Mouse (Mus musculus): ENCODE data around the gene Mrap.

Gene Mrap

GRCm38 (mm10) chr16:90738092-90738956 is at the start of gene Mrap:
Gene Mrap, plus strand, starts transcription at chr16:90738207.
- WGBS, result 85% methylated on average over 26 of the region's 26 CpGs

- 52% methylated on average over 15 of the region's 15 CpGs for WGBS
Observed at GRCm38 (mm10) chr16:90692704-90693385, 45.2 kb upstream of the Mrap start.

DNA sequence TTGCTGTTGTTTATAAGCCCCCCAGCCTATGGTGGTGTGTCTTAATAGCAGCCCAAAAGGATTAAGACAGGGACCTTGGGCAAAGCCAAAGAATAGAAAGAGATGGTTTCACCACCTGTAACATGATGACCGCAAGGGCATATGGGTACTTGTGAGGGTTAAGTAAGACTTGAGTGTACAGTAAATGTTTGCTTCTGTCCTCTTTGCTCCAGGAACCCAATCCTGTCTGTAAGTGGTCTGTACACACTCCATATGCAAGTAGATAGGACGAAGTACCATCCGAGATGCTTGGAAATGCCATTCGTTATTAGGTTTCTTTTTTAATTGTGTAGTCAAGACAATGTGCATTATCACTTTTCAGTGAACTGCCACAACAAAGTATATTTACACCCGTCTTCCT is 44.4 kb upstream of the Mrap start:
- 95% methylated on average over 5 of the region's 5 CpGs for WGBS

- 60% methylated on average over 9 of the region's 9 CpGs for WGBS
Observed at GRCm38 (mm10) chr16:90694719-90695118, 43.3 kb upstream of the Mrap start.

GRCm38 (mm10) chr16:90695121-90695520 is 42.9 kb upstream of the Mrap start:
- 52% methylated on average over 10 of the region's 10 CpGs for WGBS

DNA sequence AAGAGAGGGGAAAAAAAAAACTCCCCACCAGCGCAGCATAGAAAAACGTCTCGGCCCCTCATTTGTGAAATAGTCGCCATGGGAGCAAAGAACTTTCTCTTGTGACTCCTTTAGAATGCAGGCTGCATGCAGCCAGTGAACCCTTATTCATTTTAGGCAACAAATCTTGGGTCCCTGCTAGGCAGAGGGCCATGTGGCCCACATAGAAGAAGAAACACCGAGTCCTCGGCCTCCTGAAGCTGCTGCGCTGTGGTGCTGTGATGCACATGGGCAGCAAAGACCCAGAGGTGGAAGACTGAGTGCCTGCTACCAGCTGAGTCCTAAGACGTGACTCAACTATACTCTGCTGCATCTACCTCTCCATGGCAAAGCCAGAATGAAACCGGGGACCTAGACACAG is 41.7 kb upstream of the Mrap start:
- 58% methylated on average over 9 of the region's 9 CpGs for WGBS

- WGBS, result 63% methylated on average over 14 of the region's 14 CpGs
Observed at GRCm38 (mm10) chr16:90699390-90699789, 38.6 kb upstream of the Mrap start.

GRCm38 (mm10) chr16:90701541-90701940 is 36.5 kb upstream of the Mrap start:
- WGBS, result 91% methylated on average over 2 of the region's 2 CpGs

DNA sequence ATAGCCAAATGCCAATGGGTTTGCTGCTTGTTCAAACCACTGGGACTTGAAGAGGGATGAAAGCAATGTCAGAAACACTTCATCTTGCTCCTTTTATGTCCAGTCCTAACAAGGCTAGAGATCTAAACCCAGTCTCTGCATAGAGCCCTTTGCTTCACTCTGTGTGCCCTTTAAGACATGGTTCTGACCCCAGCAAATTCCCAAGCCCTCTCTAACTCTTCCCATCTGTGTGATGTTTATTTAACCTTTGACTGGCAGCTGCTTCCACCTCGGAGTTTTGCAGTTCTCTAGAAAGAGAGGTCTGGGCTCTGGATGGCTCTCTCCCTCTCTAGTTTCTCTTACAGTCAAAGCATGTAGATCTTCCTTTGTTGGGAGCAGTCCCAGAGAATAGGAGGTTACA is 34.4 kb upstream of the Mrap start:
- 54% methylated on average over 1 of the region's 1 CpGs for WGBS

DNA sequence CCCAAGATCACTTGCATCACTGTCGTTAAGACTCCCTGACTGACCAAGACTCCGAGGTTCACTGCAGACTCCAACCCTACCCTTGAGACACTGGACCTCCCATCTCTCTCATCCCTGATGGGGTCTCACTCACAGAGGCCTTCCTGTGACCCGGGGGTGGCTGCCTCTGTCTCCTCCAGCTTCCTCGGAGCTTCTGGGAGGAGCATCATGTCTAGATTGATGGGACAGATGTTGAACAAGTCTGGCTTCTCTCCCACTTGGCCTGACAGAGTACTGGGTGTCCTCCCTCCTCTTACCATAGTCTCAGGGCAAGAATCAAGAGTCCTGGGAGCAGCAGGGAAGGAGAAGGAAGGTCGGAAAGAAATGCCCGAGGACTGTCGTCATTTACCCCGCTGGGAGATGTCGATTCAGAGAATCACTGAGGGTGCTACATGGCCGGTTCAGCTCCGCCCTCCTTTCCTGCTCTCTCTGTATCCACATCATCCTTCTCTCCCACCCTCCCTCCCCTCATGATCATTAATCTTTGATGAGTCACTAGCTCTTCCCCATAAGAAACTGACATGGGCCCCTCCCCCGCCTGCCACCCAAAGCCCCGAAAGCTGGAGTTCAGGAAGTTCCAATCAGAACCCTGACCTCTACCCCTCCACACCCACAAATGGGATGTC is 33.7 kb upstream of the Mrap start:
- 93% methylated on average over 13 of the region's 13 CpGs for WGBS

DNA sequence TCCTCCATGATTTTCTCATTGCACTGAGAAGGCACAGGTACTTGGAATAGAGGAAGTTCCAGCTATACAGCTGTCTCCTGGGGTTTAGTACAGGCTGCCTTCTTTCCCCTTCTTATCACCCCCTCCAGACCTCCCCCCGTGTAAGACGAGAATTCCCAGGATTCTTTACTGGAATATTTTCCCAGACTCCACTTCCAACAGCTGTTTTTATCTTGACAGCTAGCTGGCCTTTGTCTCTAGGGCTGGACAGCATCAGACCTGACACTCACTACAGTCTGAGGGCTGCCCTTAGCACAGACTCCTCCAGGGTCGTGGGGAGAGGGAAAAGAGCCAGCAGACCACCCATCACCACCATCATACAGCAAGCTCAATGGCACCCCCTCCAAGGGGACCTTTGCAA is 31.7 kb upstream of the Mrap start:
- WGBS, result 54% methylated on average over 3 of the region's 3 CpGs

GRCm38 (mm10) chr16:90709711-90710289 is 28.2 kb upstream of the Mrap start:
- 7% methylated on average over 17 of the region's 17 CpGs for WGBS

GRCm38 (mm10) chr16:90710313-90710712 is 27.7 kb upstream of the Mrap start:
- WGBS, result 56% methylated on average over 12 of the region's 12 CpGs

DNA sequence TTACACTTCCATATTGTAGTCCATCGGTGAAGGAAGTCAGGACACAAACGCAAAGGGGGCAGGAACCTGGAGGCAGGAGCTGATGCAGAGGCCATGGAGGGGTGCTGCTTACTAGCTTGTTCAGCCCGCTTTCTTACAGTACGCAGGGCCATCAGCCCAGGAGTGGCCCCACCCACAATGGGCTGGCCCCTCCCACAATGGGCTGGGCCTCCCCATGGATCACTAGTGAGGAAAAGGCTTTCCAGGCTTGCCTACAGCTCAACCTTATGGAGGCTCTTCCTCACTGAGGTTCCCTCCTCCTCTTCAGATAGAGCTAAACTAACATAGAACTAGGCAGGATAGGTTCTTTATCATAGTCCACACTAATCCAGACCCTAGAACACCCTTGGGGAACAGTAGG is 14.0 kb upstream of the Mrap start:
- WGBS, result 95% methylated on average over 4 of the region's 4 CpGs

GRCm38 (mm10) chr16:90726600-90727227 is 11.3 kb upstream of the Mrap start:
- 5% methylated on average over 38 of the region's 38 CpGs for WGBS

DNA sequence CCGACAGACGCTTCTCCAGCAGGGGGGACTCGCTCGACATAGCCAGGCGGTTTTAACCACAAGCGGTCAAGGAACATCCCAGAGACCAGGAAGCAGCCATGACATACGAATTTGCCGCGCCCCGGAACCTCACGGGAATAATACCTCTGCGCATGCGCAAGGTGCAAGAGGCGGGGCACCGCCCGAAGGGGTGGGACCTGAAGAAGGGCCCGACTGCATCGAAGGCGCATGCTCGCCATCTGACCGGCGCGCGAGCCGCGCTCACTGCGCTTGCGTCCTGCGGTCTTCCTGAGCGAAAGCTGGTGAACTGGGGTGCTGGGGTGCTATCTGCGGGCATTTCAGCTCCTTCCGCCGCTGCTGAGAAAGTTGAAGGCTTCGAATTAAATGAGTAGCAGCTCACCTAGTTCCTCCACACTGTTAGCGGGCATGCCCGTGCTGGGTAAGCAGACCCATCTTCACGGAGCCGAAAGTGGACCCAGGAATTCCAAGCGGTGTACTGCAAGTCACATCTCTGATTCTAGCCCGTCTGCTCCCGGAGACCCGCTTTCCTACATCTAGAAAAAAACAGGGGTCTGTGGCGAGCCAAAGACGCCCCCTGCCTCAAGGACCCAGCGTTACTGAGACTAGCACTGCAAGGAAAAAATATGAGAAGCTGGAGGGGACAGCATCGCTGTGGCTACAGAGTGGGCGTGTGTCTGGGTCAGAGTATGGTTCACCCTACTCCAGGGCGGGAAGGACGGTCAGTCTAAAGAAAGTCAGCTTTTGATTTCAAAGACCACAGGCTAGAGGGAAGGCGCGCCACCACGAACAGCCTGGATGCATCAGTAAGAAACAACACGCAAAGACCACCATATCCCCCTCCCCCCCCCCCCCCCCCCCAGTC is 10.5 kb upstream of the Mrap start, which contains the start of gene Mis18a:
Gene Mis18a (minus strand): TSS at position 172 of the 883 bp plus-strand sequence.
- 2% methylated on average over 53 of the region's 53 CpGs for whole genome bisulfite sequencing

- 73% methylated on average over 4 of the region's 4 CpGs for WGBS
Observed at GRCm38 (mm10) chr16:90735611-90736010, 2.4 kb upstream of the Mrap start.

DNA sequence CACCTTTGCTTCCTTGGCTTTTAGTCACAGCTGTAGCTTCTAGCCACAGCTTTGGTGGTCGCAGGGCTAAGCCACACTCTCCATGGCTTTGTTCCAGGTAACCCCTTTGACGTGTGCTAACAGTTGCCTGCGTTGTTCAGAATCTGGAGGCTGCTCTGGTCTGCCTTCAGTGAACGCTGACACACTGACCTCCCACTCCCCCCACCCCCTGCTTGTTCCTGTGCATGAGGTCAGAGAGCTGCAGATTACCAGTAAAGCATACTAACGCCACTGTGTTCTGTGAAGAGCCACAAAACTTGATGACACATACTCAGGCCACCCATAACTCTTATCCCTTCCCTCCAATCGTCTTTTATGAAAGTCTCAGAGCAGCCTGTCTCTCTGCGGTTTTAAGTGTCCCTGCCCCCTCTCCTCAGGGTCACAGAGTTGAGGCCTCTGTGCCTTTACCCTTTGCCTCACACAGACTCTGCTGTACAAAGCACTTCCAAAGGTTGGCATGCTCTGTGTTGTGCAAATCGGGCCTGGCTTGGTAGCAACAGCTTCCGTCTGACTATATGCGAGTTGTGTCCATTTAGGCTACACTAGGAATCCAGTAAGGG is 1.2 kb upstream of the Mrap start:
- WGBS, result 77% methylated on average over 10 of the region's 10 CpGs

DNA sequence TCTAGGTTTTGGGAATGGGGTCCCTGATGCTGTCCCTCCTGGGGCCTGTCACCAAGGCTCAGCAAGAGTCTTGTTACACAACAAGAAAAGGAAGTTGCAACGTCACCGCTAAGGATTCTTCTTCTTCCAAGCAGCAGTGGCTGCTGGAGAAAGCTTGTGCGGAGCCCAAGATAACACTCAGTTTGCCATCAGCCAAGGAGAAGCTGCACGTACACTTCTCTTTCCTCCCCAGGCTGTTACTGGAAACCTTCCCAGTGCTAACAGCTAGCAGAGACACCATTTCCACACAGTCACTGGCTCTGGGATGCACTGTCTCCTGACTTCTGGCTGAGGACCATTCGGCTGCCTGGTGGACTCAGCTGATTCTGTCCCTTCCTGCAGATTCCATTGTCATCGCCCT is 9.1 kb downstream of the Mrap start:
- 46% methylated on average over 6 of the region's 6 CpGs for WGBS

- 98% methylated on average over 7 of the region's 7 CpGs for WGBS
Observed at GRCm38 (mm10) chr16:90748169-90748568, 10.2 kb downstream of the Mrap start.

All from cerebral cortex, adult 2 months (tissue).